Mouse (Mus musculus) frontal cortex, postnatal 10 days (tissue): ENCODE results near the gene Arap2.
A peak's percentile ranks its signal among the peaks of the same experiment; 100 is the strongest.
"Not testable (repeated sequence)": the region's sequence is repeated elsewhere in the genome, so short reads cannot be mapped to it uniquely, and the experiment has no call there.

Source experiments
- DNase-seq, 2 experiments: peaks; one replicate each; pipeline ENCODE4 v3.0.0; 2022; ENCODE audit warnings: low spot score in 2 of 2, mixed read lengths in 1 of 2

Arap2 gene

GRCm38 (mm10) chr5:62739451-62740415 lies 26.2 kb downstream of the Arap2 start:
- no peak for DNase-seq

GRCm38 (mm10) chr5:62730573-62730972 lies 35.4 kb downstream of the Arap2 start:
- not testable (repeated sequence) for DNase-seq

GRCm38 (mm10) chr5:62725551-62725950 lies 40.4 kb downstream of the Arap2 start:
- DNase-seq, result no peak

- DNase-seq, result no peak
Observed at GRCm38 (mm10) chr5:62723261-62724105, 42.5 kb downstream of the Arap2 start.

- no peak for DNase-seq
Observed at GRCm38 (mm10) chr5:62716468-62716867, 49.5 kb downstream of the Arap2 start.

GRCm38 (mm10) chr5:62715977-62716376 lies 50.0 kb downstream of the Arap2 start:
- DNase-seq, result no peak

- no peak for DNase-seq
Observed at GRCm38 (mm10) chr5:62715436-62715835, 50.5 kb downstream of the Arap2 start.

- DNase-seq, result no peak
Observed at GRCm38 (mm10) chr5:62710955-62711354, 55.0 kb downstream of the Arap2 start.

- DNase-seq, result peak; percentile 31 to 38
Observed at GRCm38 (mm10) chr5:62706900-62707299, 59.1 kb downstream of the Arap2 start.

- DNase-seq, result no peak
Observed at GRCm38 (mm10) chr5:62689965-62690364, 76.0 kb downstream of the Arap2 start.

GRCm38 (mm10) chr5:62683751-62684150 lies 82.2 kb downstream of the Arap2 start:
- no peak for DNase-seq

- no peak for DNase-seq
Observed at GRCm38 (mm10) chr5:62683207-62683606, 82.8 kb downstream of the Arap2 start.

GRCm38 (mm10) chr5:62677390-62677789 lies 88.6 kb downstream of the Arap2 start:
- DNase-seq, result no peak

- no peak for DNase-seq
Observed at GRCm38 (mm10) chr5:62672736-62673436, 93.1 kb downstream of the Arap2 start.

GRCm38 (mm10) chr5:62665329-62665728 lies 100.6 kb downstream of the Arap2 start:
- no peak for DNase-seq

- DNase-seq, result no peak
Observed at GRCm38 (mm10) chr5:62664847-62665246, 101.1 kb downstream of the Arap2 start.

GRCm38 (mm10) chr5:62663206-62663605 lies 102.8 kb downstream of the Arap2 start:
- DNase-seq, result no peak

GRCm38 (mm10) chr5:62653924-62654323 lies 112.0 kb downstream of the Arap2 start:
- DNase-seq, result no peak

GRCm38 (mm10) chr5:62642330-62642729 lies 123.6 kb downstream of the Arap2 start:
- DNase-seq, result no peak

GRCm38 (mm10) chr5:62640501-62640900 lies 125.5 kb downstream of the Arap2 start:
- DNase-seq, result no peak

- no peak for DNase-seq
Observed at GRCm38 (mm10) chr5:62636341-62636740, 129.6 kb downstream of the Arap2 start.

GRCm38 (mm10) chr5:62628901-62629300 lies 137.1 kb downstream of the Arap2 start:
- no peak for DNase-seq
